Mouse (Mus musculus) kidney, embryonic 16.5 days (tissue): ENCODE measurements around the gene Mthfd2l. TPM values are rescaled to one million over a fixed set of nuclear protein-coding genes. Genes with fewer than 3 reads are reported as not detected.

Experiments used
- ATAC-seq: fragments of 200-750 bp; cut with Nextera tagmentation; 2 replicates; pipeline ENCODE4 v1.8.0; 2017; ENCODE audit warnings: moderate TSS enrichment; ENCODE audit not compliant: low FRiP score, low TSS enrichment
- H3K27ac ChIP-seq: fragments of 300-500 bp; sonication (generic); 2 replicates; pipeline ENCODE4 v1.5.1; 2014; ENCODE audit warnings: low read length
- H3K27me3 ChIP-seq: fragments of 300-500 bp; sonication (generic); 2 replicates; pipeline ENCODE4 v1.6.1; 2014; ENCODE audit warnings: low read length, control low read depth, mixed read lengths; ENCODE audit not compliant: insufficient read depth
- H3K36me3 ChIP-seq: fragments of 300-500 bp; sonication (generic); 2 replicates; pipeline ENCODE4 v1.6.1; 2014; ENCODE audit warnings: low read length, control low read depth, mixed read lengths; ENCODE audit not compliant: insufficient read depth
- H3K4me1 ChIP-seq: fragments of 300-500 bp; sonication (generic); 2 replicates; pipeline ENCODE4 v1.6.1; 2014; ENCODE audit warnings: low read length, control low read depth, mixed read lengths; ENCODE audit not compliant: insufficient read depth
- H3K4me2 ChIP-seq: fragments of 300-500 bp; sonication (generic); replicated peaks from 2 replicates; pipeline ENCODE4 v1.6.1; 2014; ENCODE audit warnings: low read depth, low read length
- H3K4me3 ChIP-seq: fragments of 300-500 bp; sonication (generic); 2 replicates; pipeline ENCODE4 v1.5.1; 2014; ENCODE audit warnings: mild to moderate bottlenecking, low read length
- H3K9ac ChIP-seq: fragments of 300-500 bp; sonication (generic); replicated peaks from 2 replicates; pipeline ENCODE4 v1.6.1; 2014; ENCODE audit warnings: low read length
- H3K9me3 ChIP-seq: fragments of 300-500 bp; sonication (generic); 2 replicates; pipeline ENCODE4 v1.6.1; 2016; ENCODE audit warnings: low read length, control low read depth
- WGBS: fragments of 180-500 bp; shearing (Covaris S2); extraction: QIAGEN DNeasy Blood & Tissue Kit; methylation state at CpG from one replicate; pipeline ENCODE4 v1.1.7; 2014; 5-methylcytosine and 5-hydroxymethylcytosine counted together
- polyA plus RNA-seq: library from polyadenylated mRNA; unstranded; fragments of >200 nt; fragmentation: Nextera tagmentation; extraction: Ambion mirVana; gene quantifications from 2 replicates; pipeline ENCODE4 v1.2.1, GENCODE M21; 2015

The Mthfd2l gene
- polyA plus RNA-seq, 1 experiment from 2014 or later, result 41.5 TPM

- WGBS, result 53% methylated on average over 5 of the region's 5 CpGs
- Histone ChIP-seq H3K9ac (no peak overlapping the region), H3K9me3 (no peaks in the 10 kb centered on the region), H3K4me1 (no peaks in the 10 kb centered on the region), H3K4me3 (no peak overlapping the region), H3K27ac (no peak overlapping the region), H3K27me3 (no peaks in the 10 kb centered on the region), H3K4me2 (no peak overlapping the region), H3K36me3 (no peaks in the 10 kb centered on the region)
- no peak for ATAC-seq
Observed at GRCm38 (mm10) chr5:90987605-90988004, 56.7 kb downstream of the Mthfd2l start.

- H3K27ac ChIP-seq, result no peak overlapping the region
- no peak for ATAC-seq
- no peaks in the 10 kb centered on the region for H3K9me3 ChIP-seq
- no peaks in the 10 kb centered on the region for H3K27me3 ChIP-seq
- no peaks in the 10 kb centered on the region for H3K4me1 ChIP-seq
- H3K4me3 ChIP-seq, result no peak overlapping the region
- H3K36me3 ChIP-seq, result no peaks in the 10 kb centered on the region
- H3K9ac ChIP-seq, result no peak overlapping the region
- no peak overlapping the region for H3K4me2 ChIP-seq
- 72% methylated on average over 3 of the region's 3 CpGs for WGBS
Observed at GRCm38 (mm10) chr5:90988149-90988548, 57.2 kb downstream of the Mthfd2l start.

- no peak overlapping the region for H3K4me3 ChIP-seq
- 88% methylated on average over 4 of the region's 4 CpGs for WGBS
- no peaks in the 10 kb centered on the region for H3K27me3 ChIP-seq
- H3K9ac ChIP-seq, result no peak overlapping the region
- H3K4me2 ChIP-seq, result no peak overlapping the region
- H3K36me3 ChIP-seq, result no peaks in the 10 kb centered on the region
- H3K9me3 ChIP-seq, result no peaks in the 10 kb centered on the region
- ATAC-seq, result no peak
- H3K27ac ChIP-seq, result no peak overlapping the region
- no peaks in the 10 kb centered on the region for H3K4me1 ChIP-seq
Observed at GRCm38 (mm10) chr5:90988592-90988991, 57.7 kb downstream of the Mthfd2l start.

- no peak overlapping the region for H3K4me3 ChIP-seq
- no peak overlapping the region for H3K4me2 ChIP-seq
- no peak overlapping the region for H3K27ac ChIP-seq
- H3K9ac ChIP-seq, result no peak overlapping the region
- H3K4me1 ChIP-seq, result no peaks in the 10 kb centered on the region
- no peaks in the 10 kb centered on the region for H3K27me3 ChIP-seq
- no peaks in the 10 kb centered on the region for H3K9me3 ChIP-seq
- ATAC-seq, result no peak
- no peaks in the 10 kb centered on the region for H3K36me3 ChIP-seq
- 92% methylated on average over 8 of the region's 8 CpGs for WGBS
Observed at GRCm38 (mm10) chr5:90999942-91000341, 69.0 kb downstream of the Mthfd2l start.

- no peaks in the 10 kb centered on the region for H3K27me3 ChIP-seq
- no peaks in the 10 kb centered on the region for H3K4me1 ChIP-seq
- no peaks in the 10 kb centered on the region for H3K36me3 ChIP-seq
- no peak overlapping the region for H3K4me3 ChIP-seq
- ATAC-seq, result no peak
- no peak overlapping the region for H3K27ac ChIP-seq
- no peak overlapping the region for H3K9ac ChIP-seq
- no peak overlapping the region for H3K4me2 ChIP-seq
- no peaks in the 10 kb centered on the region for H3K9me3 ChIP-seq
- 87% methylated on average over 10 of the region's 10 CpGs for WGBS
Observed at GRCm38 (mm10) chr5:91015216-91015615, 84.3 kb downstream of the Mthfd2l start.

GRCm38 (mm10) chr5:91023114-91023513 lies 92.2 kb downstream of the Mthfd2l start:
- Histone ChIP-seq H3K27me3 (no peaks in the 10 kb centered on the region), H3K4me1 (no peaks in the 10 kb centered on the region), H3K9me3 (no peaks in the 10 kb centered on the region), H3K36me3 (no peaks in the 10 kb centered on the region), H3K4me2 (no peak overlapping the region), H3K9ac (no peak overlapping the region), H3K27ac (no peak overlapping the region), H3K4me3 (no peak overlapping the region)
- 87% methylated on average over 8 of the region's 8 CpGs for WGBS
- ATAC-seq, result no peak

GRCm38 (mm10) chr5:91027164-91027563 lies 96.2 kb downstream of the Mthfd2l start, which contains the start of gene Epgn:
Gene Epgn (plus strand): TSS chr5:91027464.
- Histone ChIP-seq H3K4me2 (no peak within 1 kb of the TSS), H3K9me3 (no peaks in the 10 kb centered on the region), H3K4me1 (no peaks in the 10 kb centered on the region), H3K4me3 (no peak within 1 kb of the TSS), H3K27me3 (no peaks in the 10 kb centered on the region), H3K36me3 (no peaks in the 10 kb centered on the region), H3K27ac (no peak within 1 kb of the TSS), H3K9ac (no peak within 1 kb of the TSS)
- no peak for ATAC-seq
- WGBS, result 81% methylated on average over 6 of the region's 6 CpGs

GRCm38 (mm10) chr5:91027840-91028239 lies 96.9 kb downstream of the Mthfd2l start:
- 71% methylated on average over 1 of the region's 1 CpGs for WGBS
- Histone ChIP-seq H3K4me2 (no peak overlapping the region), H3K9me3 (no peaks in the 10 kb centered on the region), H3K27me3 (no peaks in the 10 kb centered on the region), H3K27ac (no peak overlapping the region), H3K36me3 (no peaks in the 10 kb centered on the region), H3K4me3 (no peak overlapping the region), H3K4me1 (no peaks in the 10 kb centered on the region), H3K9ac (no peak overlapping the region)
- no peak for ATAC-seq

- H3K27ac ChIP-seq, result no peak overlapping the region
- H3K9me3 ChIP-seq, result no peaks in the 10 kb centered on the region
- WGBS, result 92% methylated on average over 2 of the region's 2 CpGs
- no peaks in the 10 kb centered on the region for H3K36me3 ChIP-seq
- no peak for ATAC-seq
- H3K27me3 ChIP-seq, result no peaks in the 10 kb centered on the region
- no peak overlapping the region for H3K4me2 ChIP-seq
- no peak overlapping the region for H3K4me3 ChIP-seq
- no peaks in the 10 kb centered on the region for H3K4me1 ChIP-seq
- no peak overlapping the region for H3K9ac ChIP-seq
Observed at GRCm38 (mm10) chr5:91030629-91031028, 99.7 kb downstream of the Mthfd2l start.

- Histone ChIP-seq H3K4me1 (peaks cover 5% of the 10 kb centered on the region; the same call in 1 of the 2 replicates), H3K9ac (no peak overlapping the region), H3K36me3 (no peaks in the 10 kb centered on the region), H3K27me3 (no peaks in the 10 kb centered on the region), H3K9me3 (no peaks in the 10 kb centered on the region), H3K4me2 (no peak overlapping the region), H3K4me3 (no peak overlapping the region), H3K27ac (no peak overlapping the region)
- ATAC-seq, result no peak
- WGBS, result 68% methylated on average over 2 of the region's 2 CpGs
Observed at GRCm38 (mm10) chr5:91035341-91035740, 104.4 kb downstream of the Mthfd2l start.
